Mouse (Mus musculus) embryonic fibroblast, embryonic 13.5 days (primary cell): ENCODE data around the gene Capn10.

ENCODE experiments used
- CTCF ChIP-seq: IDR thresholded peaks from 2 replicates; pipeline ENCODE4 v1.5.1; 2011; ENCODE audit warnings: mild to moderate bottlenecking, control low read depth, low read length, moderate library complexity, borderline replicate concordance; ENCODE audit not compliant: insufficient read depth
- POLR2A ChIP-seq: IDR thresholded peaks from 2 replicates; pipeline ENCODE4 v1.6.1; 2011; ENCODE audit warnings: low read depth, mild to moderate bottlenecking, control low read depth, low read length, moderate library complexity

DNA sequence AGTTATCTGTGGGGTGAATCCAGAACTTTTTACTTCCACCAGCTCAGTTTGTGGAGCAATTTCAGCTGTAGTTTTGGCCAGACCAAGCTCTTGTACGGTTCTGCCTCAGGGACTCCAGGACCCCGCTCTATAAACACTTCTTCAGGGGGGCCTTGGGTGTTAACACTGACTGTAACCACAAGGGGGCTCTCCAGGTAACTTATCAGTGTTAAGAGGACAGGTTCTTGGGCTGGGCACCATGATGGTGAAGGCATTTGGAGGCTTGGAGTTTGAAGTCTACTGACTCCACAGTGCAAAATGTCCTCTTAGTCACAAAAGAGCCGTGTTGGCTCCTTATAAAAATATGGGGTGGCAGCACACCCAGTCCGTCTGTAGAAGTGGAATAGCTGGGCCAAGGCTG is 25.1 kb upstream of the Capn10 start:
- TF ChIP-seq CTCF = no peak
- no peak for TF ChIP-seq POLR2A
